Mouse (Mus musculus) embryonic facial prominence, embryonic 10.5 days (tissue): Measurements from ENCODE around the gene Asb13. TPM values are rescaled to one million over a fixed set of nuclear protein-coding genes. Genes with fewer than 3 reads are reported as not detected.

ENCODE experiments used
- polyA plus RNA-seq: library from polyadenylated mRNA; unstranded; fragments of >200 nt; fragmentation: Nextera tagmentation; extraction: Ambion mirVana; gene quantifications from 2 replicates; pipeline ENCODE4 v1.2.1, GENCODE M21; 2016

Asb13 gene
- polyA plus RNA-seq, 1 experiment from 2014 or later, result 15.0 TPM

Other genes starting within 250 kb of the Asb13 start
- gene Gdi2, start 96.0 kb upstream of the Asb13 start, polyA plus RNA-seq, result 429 and 432 TPM in 2 replicates
- 25.5 and 27.5 TPM in 2 replicates for gene Fam208b, start 22.9 kb upstream of the Asb13 start, polyA plus RNA-seq
- not detected in 2 replicates for gene Calml3, start 170.3 kb downstream of the Asb13 start, polyA plus RNA-seq
- gene Calm4, start 203.7 kb downstream of the Asb13 start, polyA plus RNA-seq, result not detected in 2 replicates
- gene Calm5, start 220.1 kb downstream of the Asb13 start, polyA plus RNA-seq, result not detected in 2 replicates